Mouse (Mus musculus): ENCODE measurements around the gene BC004004. TPM values are rescaled to one million over a fixed set of nuclear protein-coding genes. Genes with fewer than 3 reads are reported as not detected.
"Not testable (repeated sequence)": the region's sequence is repeated elsewhere in the genome, so short reads cannot be mapped to it uniquely, and the experiment has no call there.

BC004004 gene
- total RNA-seq, 2 experiments from 2014 or later: 77.6 to 80.4 TPM

- DNase-seq: not testable (repeated sequence)
These were observed 82.5 kb downstream of the BC004004 start for GRCm38 (mm10) chr17:29351056-29351455.

GRCm38 (mm10) chr17:29355461-29355840, 86.9 kb downstream of the BC004004 start:
- DNase-seq: peak in 1 of 2 experiments; percentile 18

GRCm38 (mm10) chr17:29355841-29356478, 87.4 kb downstream of the BC004004 start:
- DNase-seq: peak in 1 of 2 experiments; percentile 23

GRCm38 (mm10) chr17:29356479-29356856, 87.9 kb downstream of the BC004004 start:
- DNase-seq: no peak

GRCm38 (mm10) chr17:29356882-29357281, 88.3 kb downstream of the BC004004 start:
- peak in 1 of 2 experiments; percentile 2 for DNase-seq

GRCm38 (mm10) chr17:29358928-29359327, 90.3 kb downstream of the BC004004 start:
- DNase-seq: no peak

GRCm38 (mm10) chr17:29360761-29361221, 92.2 kb downstream of the BC004004 start, which contains the start of gene Fgd2:
Fgd2 (plus strand) TSS chr17:29360914.
- DNase-seq: no peak

- no peak for DNase-seq
These were observed 93.5 kb downstream of the BC004004 start for GRCm38 (mm10) chr17:29361982-29362691.

GRCm38 (mm10) chr17:29363109-29363508, 94.5 kb downstream of the BC004004 start:
- no peak for DNase-seq

Other genes starting within 250 kb of the BC004004 start
- 100 to 1,000 TPM; 141 to 147 TPM for gene Srsf3, start 236.2 kb upstream of the BC004004 start, total RNA-seq (2021)
- gene Cdkn1a, start 177.8 kb upstream of the BC004004 start, total RNA-seq (2021): 10 to 100 TPM; 12.9 to 16.7 TPM
- not detected for gene Rab44, start 154.6 kb upstream of the BC004004 start, total RNA-seq (2021)
- 10 to 100 TPM; 30.4 to 31.7 TPM for gene Cpne5, start 30.6 kb upstream of the BC004004 start, total RNA-seq (2021)
- 10 to 100 TPM; 17.6 to 17.9 TPM for gene Ppil1, start 4.6 kb upstream of the BC004004 start, total RNA-seq (2021)
- gene Pi16, start 48.9 kb downstream of the BC004004 start, total RNA-seq (2021): 1 to 10 TPM; 1.2 to 1.4 TPM
- gene Mtch1, start 79.1 kb downstream of the BC004004 start, total RNA-seq (2021): 100 to 1,000 TPM; 568 to 611 TPM
- gene Fgd2, start 92.1 kb downstream of the BC004004 start, total RNA-seq (2021): 1 to 10 TPM; 4.2 to 6.9 TPM
- 1 to 10 TPM; 3.7 to 5.9 TPM for gene Pim1, start 222.0 kb downstream of the BC004004 start, total RNA-seq (2021)